Mouse (Mus musculus) liver, adult 2 months (tissue): ENCODE data around the gene Dmd.

Experiments
- CTCF ChIP-seq: fragments of 200-500 bp; IDR thresholded peaks from 2 replicates; pipeline ENCODE4 v1.5.1; 2011; ENCODE audit warnings: low read depth, low read length, control low read depth
- POLR2A ChIP-seq: fragments of 200-500 bp; IDR thresholded peaks from 2 replicates; pipeline ENCODE4 v1.6.1; 2011; ENCODE audit warnings: low read length, control low read depth; ENCODE audit not compliant: insufficient read depth; ENCODE audit errors: extremely low read depth

DNA sequence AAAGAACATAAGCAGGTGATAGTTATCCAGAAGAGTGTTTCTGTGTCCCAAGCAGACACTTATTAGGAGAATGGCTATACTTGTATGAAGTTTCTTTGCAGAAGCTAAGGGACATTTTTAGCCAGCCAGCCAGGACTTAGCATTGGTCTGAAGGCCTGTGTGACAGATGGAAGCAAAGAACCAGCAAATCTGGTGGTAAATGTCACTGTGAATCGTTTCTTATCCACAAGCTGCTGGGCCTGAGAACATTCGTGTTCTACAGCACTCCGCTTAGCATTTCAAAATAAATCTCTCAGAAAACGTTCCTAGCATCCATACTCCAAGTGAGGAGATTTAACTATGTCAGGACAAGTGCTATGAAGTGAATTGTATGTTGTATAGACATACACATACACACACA is 1486.9 kb downstream of the Dmd start:
- no peak for TF ChIP-seq CTCF
- TF ChIP-seq POLR2A: no peak
